Mouse (Mus musculus) heart, postnatal 4 days (tissue): ENCODE measurements at regions not wholly inside any gene's neighbourhood (a gene's known extent, or its start where the extent isn't known, plus 50 kb on each side); places are given as distances from the start of the nearest gene placed in this dataset.
"Not testable (repeated sequence)": the region's sequence is repeated elsewhere in the genome, so short reads cannot be mapped to it uniquely, and the experiment has no call there.

Experiments used
- DNase-seq: peaks from one replicate; pipeline ENCODE4 v3.0.0; 2021

DNA sequence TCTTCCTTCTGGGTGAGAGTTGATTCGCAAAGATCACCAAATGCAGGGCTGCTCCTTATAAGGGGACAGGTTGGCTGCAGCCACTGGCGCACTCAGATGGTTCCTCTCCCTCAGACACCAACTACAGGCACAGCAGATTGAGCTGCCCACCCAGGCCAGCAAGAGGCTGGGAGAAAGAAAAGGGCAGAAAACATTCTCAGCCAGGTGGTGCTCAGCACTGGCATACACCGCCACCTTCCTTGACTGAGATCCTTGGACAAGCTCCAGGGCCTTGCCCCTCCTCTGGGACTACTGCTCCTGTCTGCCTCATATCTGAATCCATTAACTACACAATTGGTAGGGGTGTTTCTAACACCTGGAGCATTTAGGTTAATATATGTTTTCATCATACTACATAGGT is 110.4 kb upstream of the Pou3f3 start:
- DNase-seq = no peak

DNA sequence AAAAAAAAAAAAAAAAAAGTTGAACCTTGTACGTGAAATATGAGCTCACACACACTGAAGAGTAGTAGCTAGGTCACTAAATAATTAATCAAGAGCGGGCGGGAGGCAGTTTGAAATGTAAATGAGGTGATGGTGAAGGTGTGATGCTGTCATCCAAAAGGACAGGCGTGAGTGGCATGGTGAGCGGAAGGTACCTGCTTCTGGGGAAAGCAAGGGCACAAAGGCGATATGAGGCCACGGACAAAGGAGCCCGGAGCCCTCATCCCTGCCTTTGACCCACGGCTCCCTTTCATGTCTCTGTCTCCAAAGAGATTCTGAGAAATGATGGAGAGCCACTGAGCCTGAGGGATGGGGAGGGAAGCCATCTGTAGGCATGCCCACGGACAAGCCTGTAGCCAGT is 107.1 kb upstream of the Pou3f3 start:
- no peak for DNase-seq

GRCm38 (mm10) chr1:42589442-42589841 is 106.1 kb upstream of the Pou3f3 start:
- no peak for DNase-seq

DNA sequence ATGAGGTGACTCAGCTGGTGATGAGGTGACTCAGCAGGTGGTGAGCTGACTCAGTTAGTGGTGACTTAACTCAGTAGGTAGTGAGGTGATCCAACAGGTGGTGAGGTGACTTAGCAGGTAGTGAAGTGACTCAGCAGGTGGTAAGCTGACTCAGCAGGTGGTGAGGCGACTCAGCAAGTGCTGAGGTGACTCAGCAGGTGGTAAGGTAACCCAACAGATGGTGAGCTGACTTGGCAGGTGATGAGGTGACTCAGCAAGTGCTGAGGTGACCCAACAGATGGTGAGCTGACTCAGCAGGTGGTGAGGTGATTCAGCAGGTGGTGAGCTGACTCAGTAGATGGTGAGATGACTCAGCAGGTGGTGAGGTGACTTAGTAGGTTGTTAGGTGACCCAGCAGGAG is 103.7 kb upstream of the Pou3f3 start:
- no peak for DNase-seq

GRCm38 (mm10) chr1:42597065-42597464 is 98.5 kb upstream of the Pou3f3 start:
- no peak for DNase-seq

- DNase-seq = no peak
Observed at GRCm38 (mm10) chr1:42599238-42599637, 96.3 kb upstream of the Pou3f3 start.

GRCm38 (mm10) chr1:42606251-42606650 is 89.3 kb upstream of the Pou3f3 start:
- no peak for DNase-seq

DNA sequence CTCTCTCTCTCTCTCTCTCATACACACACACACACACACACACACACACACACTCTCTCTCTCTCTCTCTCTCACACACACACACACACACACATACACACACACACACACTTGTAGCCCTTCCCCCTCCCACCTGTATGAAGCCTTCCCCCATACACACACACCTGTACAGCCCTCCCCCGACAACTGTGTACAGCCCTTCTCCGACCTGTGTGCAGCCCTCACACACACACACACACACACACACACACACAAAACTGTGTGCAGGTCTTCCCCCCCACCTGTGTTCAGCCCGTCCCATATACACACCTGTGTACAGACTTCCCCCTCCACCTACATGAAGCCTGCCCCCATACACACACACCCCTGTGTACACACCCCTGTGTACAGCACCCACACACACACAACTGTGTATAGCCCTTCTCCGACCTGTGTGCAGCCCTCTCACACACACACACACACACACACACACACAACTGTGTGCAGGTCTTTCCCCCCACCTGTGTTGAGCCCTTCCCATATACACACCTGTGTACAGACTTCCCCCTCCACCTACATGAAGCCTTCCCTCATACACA is 88.0 kb upstream of the Pou3f3 start:
- not testable (repeated sequence) for DNase-seq

- no peak for DNase-seq
Observed at GRCm38 (mm10) chr1:42623766-42624165, 71.8 kb upstream of the Pou3f3 start.

- DNase-seq = no peak
Observed at GRCm38 (mm10) chr1:42628800-42629199, 66.8 kb upstream of the Pou3f3 start.

DNA sequence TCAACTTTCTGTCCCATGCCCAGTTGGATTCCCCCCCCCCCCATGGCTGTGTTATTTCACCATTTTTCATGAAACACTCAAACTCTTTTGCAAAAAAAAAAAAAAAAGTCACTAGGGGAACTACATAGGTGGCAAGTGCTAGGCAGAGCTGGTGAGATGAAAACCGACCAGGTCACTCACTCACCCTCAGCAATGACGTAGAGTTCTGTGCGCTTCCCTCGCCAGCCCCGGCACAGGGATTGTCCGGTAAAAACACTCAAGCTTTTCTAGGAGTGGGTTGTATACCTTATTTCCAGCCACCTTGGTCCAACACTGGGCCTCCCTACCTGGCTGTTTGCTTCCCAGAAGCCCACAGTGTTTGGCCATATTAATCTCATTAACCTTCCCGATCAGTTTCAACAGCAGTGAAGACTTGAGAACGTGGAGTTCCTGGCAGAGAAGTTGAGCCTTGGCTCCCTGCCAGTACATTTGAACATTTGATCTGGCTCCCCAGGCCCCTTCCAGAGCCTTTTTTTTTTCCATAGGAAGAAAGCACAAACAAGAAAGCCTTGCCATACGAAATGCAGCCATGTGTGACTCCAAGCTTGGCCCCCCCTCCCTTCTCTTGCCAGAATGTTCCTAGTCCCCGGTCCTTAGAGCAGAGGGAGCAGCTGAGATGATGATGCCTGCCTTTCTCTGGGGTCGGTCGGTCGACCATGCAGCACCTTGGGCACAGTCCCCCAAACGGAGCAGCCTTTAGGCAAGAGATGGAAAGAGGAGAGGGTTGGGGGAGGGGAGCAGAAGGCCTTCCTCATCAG is 65.9 kb upstream of the Pou3f3 start:
- peak; percentile 38 for DNase-seq

- peak; percentile 73 for DNase-seq
Observed at GRCm38 (mm10) chr1:42632286-42632685, 63.3 kb upstream of the Pou3f3 start.

GRCm38 (mm10) chr1:42636558-42636957 is 59.0 kb upstream of the Pou3f3 start:
- DNase-seq = no peak
